Mouse (Mus musculus): Measurements from ENCODE around the gene Ush2a. TPM values are rescaled to one million over a fixed set of nuclear protein-coding genes. Genes with fewer than 3 reads are reported as not detected.

The Ush2a gene
- polyA plus RNA-seq, 1 experiment, result not detected

GRCm38 (mm10) chr1:188755031-188755430 is 493.2 kb downstream of the Ush2a start:
- DNase-seq, result no peak
- Histone ChIP-seq H3K4me1 (ENCODE audit: control insufficient read depth, insufficient read depth, low read length) (no peaks in the 10 kb centered on the region), H3K27me3 (replicated peaks; ENCODE audit: control insufficient read depth, insufficient read depth, low read length) (no peaks in the 10 kb centered on the region), H3K36me3 (ENCODE audit: control insufficient read depth, insufficient read depth, low read length) (no peaks in the 10 kb centered on the region), H3K4me3 (ENCODE audit: insufficient read depth, low read depth, low read length) (no peak overlapping the region), H3K27ac (ENCODE audit: insufficient read depth, low read depth, low read length) (no peak overlapping the region)
- 35% methylated on average over 15 of the region's 15 CpGs for WGBS
- no peak for TF ChIP-seq CTCF (conservative IDR thresholded peaks at IDR 0.05; ENCODE audit: insufficient read depth, insufficient read length, low read depth, low read length)
- no peak for TF ChIP-seq POLR2A (IDR thresholded peaks at IDR 0.05; ENCODE audit: low read depth, low read length)

GRCm38 (mm10) chr1:188760515-188760914 is 498.7 kb downstream of the Ush2a start:
- Histone ChIP-seq H3K27ac (ENCODE audit: insufficient read depth, low read depth, low read length) (no peak overlapping the region), H3K27me3 (replicated peaks; ENCODE audit: control insufficient read depth, insufficient read depth, low read length) (no peaks in the 10 kb centered on the region), H3K36me3 (ENCODE audit: control insufficient read depth, insufficient read depth, low read length) (no peaks in the 10 kb centered on the region), H3K4me1 (ENCODE audit: control insufficient read depth, insufficient read depth, low read length) (no peaks in the 10 kb centered on the region), H3K4me3 (ENCODE audit: insufficient read depth, low read depth, low read length) (no peak overlapping the region)
- no peak for TF ChIP-seq POLR2A (IDR thresholded peaks at IDR 0.05; ENCODE audit: low read depth, low read length)
- TF ChIP-seq CTCF (conservative IDR thresholded peaks at IDR 0.05; ENCODE audit: insufficient read depth, insufficient read length, low read depth, low read length), result no peak
- 63% methylated on average over 3 of the region's 3 CpGs for WGBS
- DNase-seq, result no peak

GRCm38 (mm10) chr1:188762463-188762862 is 500.6 kb downstream of the Ush2a start:
- no peak overlapping the region for H3K4me3 ChIP-seq (ENCODE audit: insufficient read depth, low read depth, low read length)
- no peak for TF ChIP-seq POLR2A (IDR thresholded peaks at IDR 0.05; ENCODE audit: low read depth, low read length)
- TF ChIP-seq CTCF (conservative IDR thresholded peaks at IDR 0.05; ENCODE audit: insufficient read depth, insufficient read length, low read depth, low read length), result no peak
- H3K27ac ChIP-seq (ENCODE audit: insufficient read depth, low read depth, low read length), result no peak overlapping the region
- H3K36me3 ChIP-seq (ENCODE audit: control insufficient read depth, insufficient read depth, low read length), result no peaks in the 10 kb centered on the region
- no peaks in the 10 kb centered on the region for H3K27me3 ChIP-seq (replicated peaks; ENCODE audit: control insufficient read depth, insufficient read depth, low read length)
- DNase-seq, result no peak
- WGBS, result 77% methylated on average over 6 of the region's 6 CpGs
- no peaks in the 10 kb centered on the region for H3K4me1 ChIP-seq (ENCODE audit: control insufficient read depth, insufficient read depth, low read length)

- no peak for DNase-seq
- Histone ChIP-seq H3K4me1 (ENCODE audit: control insufficient read depth, insufficient read depth, low read length) (no peaks in the 10 kb centered on the region), H3K4me3 (ENCODE audit: insufficient read depth, low read depth, low read length) (no peak overlapping the region), H3K27ac (ENCODE audit: insufficient read depth, low read depth, low read length) (no peak overlapping the region), H3K36me3 (ENCODE audit: control insufficient read depth, insufficient read depth, low read length) (no peaks in the 10 kb centered on the region), H3K27me3 (replicated peaks; ENCODE audit: control insufficient read depth, insufficient read depth, low read length) (no peaks in the 10 kb centered on the region)
- TF ChIP-seq CTCF (conservative IDR thresholded peaks at IDR 0.05; ENCODE audit: insufficient read depth, insufficient read length, low read depth, low read length), result no peak
- no peak for TF ChIP-seq POLR2A (IDR thresholded peaks at IDR 0.05; ENCODE audit: low read depth, low read length)
- 90% methylated on average over 3 of the region's 3 CpGs for WGBS
Measured at GRCm38 (mm10) chr1:188763761-188764160, 501.9 kb downstream of the Ush2a start.

- Histone ChIP-seq H3K27ac (ENCODE audit: insufficient read depth, low read depth, low read length) (no peak overlapping the region), H3K36me3 (ENCODE audit: control insufficient read depth, insufficient read depth, low read length) (no peaks in the 10 kb centered on the region), H3K4me3 (ENCODE audit: insufficient read depth, low read depth, low read length) (no peak overlapping the region), H3K4me1 (ENCODE audit: control insufficient read depth, insufficient read depth, low read length) (no peaks in the 10 kb centered on the region), H3K27me3 (replicated peaks; ENCODE audit: control insufficient read depth, insufficient read depth, low read length) (no peaks in the 10 kb centered on the region)
- WGBS, result 83% methylated on average over 1 of the region's 1 CpGs
- DNase-seq, result no peak
- TF ChIP-seq CTCF (conservative IDR thresholded peaks at IDR 0.05; ENCODE audit: insufficient read depth, insufficient read length, low read depth, low read length), result no peak
- TF ChIP-seq POLR2A (IDR thresholded peaks at IDR 0.05; ENCODE audit: low read depth, low read length), result no peak
Measured at GRCm38 (mm10) chr1:188770828-188771227, 509.0 kb downstream of the Ush2a start.

- no peak for DNase-seq
- TF ChIP-seq CTCF (conservative IDR thresholded peaks at IDR 0.05; ENCODE audit: insufficient read depth, insufficient read length, low read depth, low read length) (no peak), POLR2A (IDR thresholded peaks at IDR 0.05; ENCODE audit: low read depth, low read length) (no peak)
- H3K27me3 ChIP-seq (replicated peaks; ENCODE audit: control insufficient read depth, insufficient read depth, low read length), result no peaks in the 10 kb centered on the region
Measured at GRCm38 (mm10) chr1:188772516-188773229, 510.9 kb downstream of the Ush2a start.

GRCm38 (mm10) chr1:188773631-188774030 is 511.8 kb downstream of the Ush2a start:
- H3K36me3 ChIP-seq (ENCODE audit: control insufficient read depth, insufficient read depth, low read length), result no peaks in the 10 kb centered on the region
- no peak for TF ChIP-seq CTCF (conservative IDR thresholded peaks at IDR 0.05; ENCODE audit: insufficient read depth, insufficient read length, low read depth, low read length)
- TF ChIP-seq POLR2A (IDR thresholded peaks at IDR 0.05; ENCODE audit: low read depth, low read length), result no peak
- H3K27ac ChIP-seq (ENCODE audit: insufficient read depth, low read depth, low read length), result no peak overlapping the region
- WGBS, result 82% methylated on average over 7 of the region's 7 CpGs
- no peak for DNase-seq
- no peaks in the 10 kb centered on the region for H3K4me1 ChIP-seq (ENCODE audit: control insufficient read depth, insufficient read depth, low read length)
- H3K27me3 ChIP-seq (replicated peaks; ENCODE audit: control insufficient read depth, insufficient read depth, low read length), result no peaks in the 10 kb centered on the region
- no peak overlapping the region for H3K4me3 ChIP-seq (ENCODE audit: insufficient read depth, low read depth, low read length)

More at GRCm38 (mm10) chr1:188772516-188773229, 510.9 kb downstream of the Ush2a start:
- WGBS, result 92% methylated on average over 7 of the region's 7 CpGs
- Histone ChIP-seq H3K4me3 (ENCODE audit: insufficient read depth, low read depth, low read length) (no peak overlapping the region), H3K27ac (ENCODE audit: insufficient read depth, low read depth, low read length) (no peak overlapping the region), H3K36me3 (ENCODE audit: control insufficient read depth, insufficient read depth, low read length) (no peaks in the 10 kb centered on the region), H3K4me1 (ENCODE audit: control insufficient read depth, insufficient read depth, low read length) (no peaks in the 10 kb centered on the region)

Data from kidney, adult 2 months (tissue).